Mouse (Mus musculus) thymus, adult 2 months (tissue): ENCODE results near the gene Msantd3.

Experiments
- CTCF ChIP-seq: fragments of 200-500 bp; IDR thresholded peaks from 2 replicates; pipeline ENCODE4 v1.5.1; 2012; ENCODE audit warnings: mild to moderate bottlenecking, control low read depth, low read length, moderate library complexity, borderline replicate concordance; ENCODE audit not compliant: control insufficient read depth, poor library complexity, insufficient read depth; ENCODE audit errors: extremely low read depth
- POLR2A ChIP-seq: fragments of 200-500 bp; IDR thresholded peaks from 2 replicates; pipeline ENCODE4 v1.6.1; 2012; ENCODE audit warnings: mild to moderate bottlenecking, low read length, control low read depth, moderate library complexity; ENCODE audit not compliant: control insufficient read depth, poor library complexity, insufficient read depth; ENCODE audit errors: extremely low read depth

- TF ChIP-seq POLR2A (no peak), CTCF (no peak)
Measured at GRCm38 (mm10) chr4:48592844-48593243, 53.1 kb downstream of the Msantd3 start.
